Mouse (Mus musculus) liver, embryonic 15.5 days (tissue): ENCODE data around the gene Rcan2. TPM values are rescaled to one million over a fixed set of nuclear protein-coding genes. Genes with fewer than 3 reads are reported as not detected.
A peak's percentile ranks its signal among the peaks of the same experiment; 100 is the strongest.

Experiments used
- ATAC-seq: fragments of 200-750 bp; cut with Nextera tagmentation; 2 replicates; pipeline ENCODE4 v1.8.0; 2017; ENCODE audit warnings: moderate number of reproducible peaks, mild to moderate bottlenecking, moderate library complexity; ENCODE audit not compliant: insufficient read depth
- H3K27ac ChIP-seq: fragments of 300-500 bp; sonication (generic); replicated peaks from 2 replicates; pipeline ENCODE4 v1.5.1; 2015; ENCODE audit warnings: mild to moderate bottlenecking, inconsistent platforms
- H3K27me3 ChIP-seq: fragments of 300-500 bp; sonication (generic); 2 replicates; pipeline ENCODE4 v1.6.1; 2015; ENCODE audit warnings: mild to moderate bottlenecking, inconsistent platforms
- H3K36me3 ChIP-seq: fragments of 300-500 bp; sonication (generic); replicated peaks from 2 replicates; pipeline ENCODE4 v1.6.1; 2015; ENCODE audit warnings: moderate library complexity, mild to moderate bottlenecking, inconsistent platforms
- H3K4me1 ChIP-seq: fragments of 300-500 bp; sonication (generic); replicated peaks from 2 replicates; pipeline ENCODE4 v1.6.1; 2015; ENCODE audit warnings: inconsistent platforms
- H3K4me2 ChIP-seq: fragments of 300-500 bp; sonication (generic); 2 replicates; pipeline ENCODE4 v1.6.1; 2015; ENCODE audit warnings: moderate library complexity, mild to moderate bottlenecking, inconsistent platforms
- H3K4me3 ChIP-seq: fragments of 300-500 bp; sonication (generic); replicated peaks from 2 replicates; pipeline ENCODE4 v1.5.1; 2015; ENCODE audit warnings: mild to moderate bottlenecking, inconsistent platforms
- H3K9ac ChIP-seq: fragments of 300-500 bp; sonication (generic); 2 replicates; pipeline ENCODE4 v1.6.1; 2015; ENCODE audit warnings: moderate library complexity, mild to moderate bottlenecking, inconsistent platforms
- H3K9me3 ChIP-seq: fragments of 300-500 bp; sonication (generic); replicated peaks from 2 replicates; pipeline ENCODE4 v1.6.1; 2016; ENCODE audit warnings: inconsistent platforms
- WGBS: fragments of 180-500 bp; shearing (Covaris S2); methylation state at CpG from one replicate; pipeline ENCODE4 v1.1.7; 2015; ENCODE audit warnings: mixed read lengths; ENCODE audit not compliant: insufficient replicate concordance; 5-methylcytosine and 5-hydroxymethylcytosine counted together
- polyA plus RNA-seq: library from polyadenylated mRNA; unstranded; fragments of >200 nt; fragmentation: Nextera tagmentation; extraction: Ambion mirVana; gene quantifications from 2 replicates; pipeline ENCODE4 v1.2.1, GENCODE M21; 2015

Rcan2 gene
- polyA plus RNA-seq, 1 experiment from 2014 or later = 0.83 TPM

GRCm38 (mm10) chr17:43989334-43989945, 188.3 kb downstream of the Rcan2 start:
- Histone ChIP-seq H3K4me1 (no peaks in the 10 kb centered on the region), H3K36me3 (no peaks in the 10 kb centered on the region), H3K27ac (no peak overlapping the region), H3K4me2 (no peak overlapping the region), H3K4me3 (no peak overlapping the region), H3K9ac (no peak overlapping the region), H3K27me3 (no peaks in the 10 kb centered on the region), H3K9me3 (no peaks in the 10 kb centered on the region)
- no peak for ATAC-seq
- WGBS = 60% methylated on average over 5 of the region's 5 CpGs

DNA sequence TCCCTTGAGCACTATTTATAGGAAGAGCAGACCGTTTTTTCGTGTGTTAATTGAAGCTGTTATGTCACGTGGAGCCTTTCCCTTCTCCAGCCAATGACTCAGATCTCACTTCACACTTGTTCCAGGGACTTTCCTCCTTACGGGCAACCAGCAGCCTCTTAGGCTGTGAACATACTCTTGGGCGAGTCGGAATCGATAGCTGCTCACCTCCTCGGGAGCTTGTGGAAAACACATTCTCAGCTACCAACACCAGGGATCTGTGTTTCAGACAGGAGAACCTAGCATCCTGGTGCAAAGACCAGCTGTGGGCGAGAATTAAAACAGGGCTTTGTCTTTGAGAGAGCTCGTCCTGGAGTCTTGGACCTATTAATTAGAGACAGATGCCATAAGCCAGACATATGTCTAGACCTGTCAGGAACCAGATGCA, 189.8 kb downstream of the Rcan2 start:
- H3K9me3 ChIP-seq = no peaks in the 10 kb centered on the region
- no peaks in the 10 kb centered on the region for H3K36me3 ChIP-seq
- ATAC-seq = no peak
- H3K4me1 ChIP-seq = no peaks in the 10 kb centered on the region
- H3K27ac ChIP-seq = no peak overlapping the region
- no peak overlapping the region for H3K4me2 ChIP-seq
- no peaks in the 10 kb centered on the region for H3K27me3 ChIP-seq
- no peak overlapping the region for H3K4me3 ChIP-seq
- H3K9ac ChIP-seq = no peak overlapping the region
- 56% methylated on average over 10 of the region's 10 CpGs for WGBS

DNA sequence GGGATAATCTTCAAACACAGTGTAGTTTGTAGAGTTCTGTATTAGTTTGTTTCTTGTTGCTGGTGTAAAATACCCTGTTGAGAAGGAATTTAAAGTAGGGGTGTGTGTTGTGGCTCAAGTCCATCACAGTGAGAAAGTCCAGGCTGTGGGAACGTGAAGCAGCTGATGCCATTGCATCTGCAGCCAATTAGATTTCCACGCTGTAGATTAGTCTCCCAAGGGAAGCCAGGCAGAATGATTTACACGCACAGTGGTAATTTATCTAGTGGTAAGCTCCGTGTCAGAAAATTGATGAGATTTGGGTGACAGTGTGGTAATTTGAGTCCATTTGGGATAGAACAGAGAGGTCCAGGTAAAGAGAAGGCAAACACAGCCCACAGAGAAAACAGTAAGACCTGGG, 192.9 kb downstream of the Rcan2 start:
- H3K27ac ChIP-seq = no peak overlapping the region
- H3K9ac ChIP-seq = no peak overlapping the region
- no peaks in the 10 kb centered on the region for H3K27me3 ChIP-seq
- H3K4me2 ChIP-seq = no peak overlapping the region
- H3K9me3 ChIP-seq = no peaks in the 10 kb centered on the region
- H3K4me1 ChIP-seq = no peaks in the 10 kb centered on the region
- no peaks in the 10 kb centered on the region for H3K36me3 ChIP-seq
- no peak overlapping the region for H3K4me3 ChIP-seq
- ATAC-seq = no peak
- 58% methylated on average over 4 of the region's 4 CpGs for WGBS

DNA sequence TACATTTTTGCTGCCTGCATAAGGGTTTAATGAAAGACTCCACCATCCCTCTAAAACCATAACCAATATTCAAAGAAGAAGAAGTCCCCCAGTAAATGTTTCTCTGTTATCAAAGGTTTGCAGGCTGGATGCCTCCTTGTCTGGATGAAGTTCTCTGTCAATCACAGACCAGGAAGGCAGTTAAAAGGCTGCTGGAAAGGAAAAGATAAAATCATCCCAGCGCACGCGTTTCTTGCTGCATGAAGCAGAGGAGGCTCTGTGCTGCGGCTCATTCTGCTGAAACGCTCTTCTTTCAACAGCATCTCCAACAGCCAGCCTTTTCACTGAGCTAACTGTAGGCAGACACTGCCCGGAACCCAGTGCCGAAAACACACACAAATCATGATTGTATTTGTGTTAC, 196.4 kb downstream of the Rcan2 start:
- ATAC-seq = peak; percentile 56; the same call in 1 of the 2 replicates
- no peaks in the 10 kb centered on the region for H3K9me3 ChIP-seq
- 24% methylated on average over 7 of the region's 7 CpGs for WGBS
- H3K4me2 ChIP-seq = no peak overlapping the region
- no peak overlapping the region for H3K9ac ChIP-seq
- no peaks in the 10 kb centered on the region for H3K27me3 ChIP-seq
- no peak overlapping the region for H3K27ac ChIP-seq
- no peaks in the 10 kb centered on the region for H3K36me3 ChIP-seq
- no peak overlapping the region for H3K4me3 ChIP-seq
- H3K4me1 ChIP-seq = no peaks in the 10 kb centered on the region

GRCm38 (mm10) chr17:43998095-43998494, 196.9 kb downstream of the Rcan2 start:
- Histone ChIP-seq H3K36me3 (no peaks in the 10 kb centered on the region), H3K9me3 (no peaks in the 10 kb centered on the region), H3K4me2 (no peak overlapping the region; the same call in 1 of the 2 replicates), H3K4me3 (no peak overlapping the region), H3K4me1 (no peaks in the 10 kb centered on the region), H3K27ac (no peak overlapping the region), H3K27me3 (no peaks in the 10 kb centered on the region), H3K9ac (no peak overlapping the region)
- WGBS = 35% methylated on average over 6 of the region's 6 CpGs
- ATAC-seq = 0 out of 2 replicates have a peak, but pooled peaks have one; percentile 34

DNA sequence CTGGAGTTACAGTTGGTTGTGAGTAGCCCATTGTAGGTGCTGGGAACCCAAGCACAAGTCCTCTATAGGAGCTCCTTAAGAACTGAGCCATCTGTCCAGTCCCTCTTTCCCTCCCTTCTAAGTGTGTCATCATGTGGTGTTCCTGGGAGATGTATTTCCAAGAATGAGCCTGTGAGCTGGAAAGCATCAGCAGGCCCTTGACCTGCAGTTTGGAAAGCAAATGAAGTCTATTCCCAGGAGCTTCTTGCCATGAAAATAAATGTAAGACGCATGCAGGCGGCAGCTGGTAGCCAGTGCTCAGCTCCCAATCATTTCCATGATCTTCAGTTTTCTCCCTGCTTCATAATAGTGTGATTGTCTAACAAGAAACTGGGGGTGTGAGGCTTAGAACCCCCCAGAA, 203.2 kb downstream of the Rcan2 start:
- Histone ChIP-seq H3K27me3 (no peaks in the 10 kb centered on the region), H3K4me1 (no peaks in the 10 kb centered on the region), H3K27ac (no peak overlapping the region), H3K9me3 (no peaks in the 10 kb centered on the region), H3K4me3 (no peak overlapping the region), H3K4me2 (no peak overlapping the region), H3K36me3 (no peaks in the 10 kb centered on the region), H3K9ac (no peak overlapping the region)
- ATAC-seq = no peak
- WGBS = 77% methylated on average over 2 of the region's 2 CpGs

GRCm38 (mm10) chr17:44007411-44007810, 206.3 kb downstream of the Rcan2 start:
- H3K4me1 ChIP-seq = no peaks in the 10 kb centered on the region

GRCm38 (mm10) chr17:44011917-44012316, 210.8 kb downstream of the Rcan2 start:
- H3K36me3 ChIP-seq = no peaks in the 10 kb centered on the region
- no peak overlapping the region for H3K27ac ChIP-seq
- no peak overlapping the region for H3K4me3 ChIP-seq
- H3K4me2 ChIP-seq = no peak overlapping the region
- no peaks in the 10 kb centered on the region for H3K27me3 ChIP-seq
- no peaks in the 10 kb centered on the region for H3K9me3 ChIP-seq
- no peak overlapping the region for H3K9ac ChIP-seq
- H3K4me1 ChIP-seq = no peaks in the 10 kb centered on the region
- WGBS = 49% methylated on average over 4 of the region's 4 CpGs
- ATAC-seq = no peak

More at GRCm38 (mm10) chr17:44007411-44007810, 206.3 kb downstream of the Rcan2 start:
- H3K27ac ChIP-seq = no peak overlapping the region
- no peaks in the 10 kb centered on the region for H3K9me3 ChIP-seq
- H3K27me3 ChIP-seq = no peaks in the 10 kb centered on the region
- ATAC-seq = no peak
- H3K9ac ChIP-seq = no peak overlapping the region
- WGBS = 61% methylated on average over 2 of the region's 2 CpGs
- H3K4me2 ChIP-seq = no peak overlapping the region
- no peak overlapping the region for H3K4me3 ChIP-seq
- H3K36me3 ChIP-seq = no peaks in the 10 kb centered on the region

DNA sequence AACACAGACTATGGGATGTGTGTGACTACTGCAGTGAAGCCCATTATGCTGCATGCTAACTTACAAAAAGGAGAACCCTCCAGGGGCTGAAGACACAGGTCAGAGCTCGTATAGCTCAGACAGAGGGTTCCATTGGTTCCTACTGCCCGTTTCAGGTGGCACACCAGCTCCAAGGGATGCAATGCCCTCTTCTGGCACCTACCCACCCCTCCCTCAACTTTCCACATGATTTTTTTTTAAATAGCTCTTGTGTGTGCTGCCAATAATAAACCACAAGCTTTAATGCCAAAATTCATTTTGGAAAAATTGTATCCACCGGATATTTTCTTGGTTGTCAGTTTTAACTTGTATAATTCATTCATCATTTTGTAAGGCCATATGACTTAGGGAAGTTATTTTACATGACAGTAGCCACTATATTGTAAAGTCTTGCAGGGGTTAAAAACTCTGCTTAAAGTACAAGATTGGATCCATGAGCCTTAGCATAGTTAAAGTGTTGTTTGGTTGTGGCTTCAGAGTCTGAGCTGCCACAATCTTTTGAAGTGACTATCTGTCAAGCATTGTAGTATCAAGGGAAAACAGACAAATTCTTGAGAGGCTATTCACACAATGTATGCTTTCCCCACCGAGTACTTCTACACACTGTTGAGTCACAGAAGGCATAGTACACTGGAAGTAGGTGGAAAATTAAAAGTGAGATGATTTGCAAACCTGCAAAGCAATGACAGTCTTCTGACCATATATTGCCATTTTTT, 212.8 kb downstream of the Rcan2 start:
- Histone ChIP-seq H3K36me3 (no peaks in the 10 kb centered on the region), H3K9me3 (no peaks in the 10 kb centered on the region), H3K27ac (no peak overlapping the region), H3K4me1 (no peaks in the 10 kb centered on the region), H3K4me3 (no peak overlapping the region), H3K27me3 (no peaks in the 10 kb centered on the region), H3K4me2 (no peak overlapping the region), H3K9ac (no peak overlapping the region)
- WGBS = 53% methylated on average over 4 of the region's 4 CpGs
- no peak for ATAC-seq

GRCm38 (mm10) chr17:44016314-44016713, 215.2 kb downstream of the Rcan2 start:
- ATAC-seq = no peak
- H3K27ac ChIP-seq = no peak overlapping the region
- 52% methylated on average over 5 of the region's 5 CpGs for WGBS
- no peak overlapping the region for H3K4me2 ChIP-seq
- no peak overlapping the region for H3K9ac ChIP-seq
- H3K4me3 ChIP-seq = no peak overlapping the region
- H3K4me1 ChIP-seq = no peaks in the 10 kb centered on the region
- H3K27me3 ChIP-seq = no peaks in the 10 kb centered on the region
- no peaks in the 10 kb centered on the region for H3K9me3 ChIP-seq
- no peaks in the 10 kb centered on the region for H3K36me3 ChIP-seq

DNA sequence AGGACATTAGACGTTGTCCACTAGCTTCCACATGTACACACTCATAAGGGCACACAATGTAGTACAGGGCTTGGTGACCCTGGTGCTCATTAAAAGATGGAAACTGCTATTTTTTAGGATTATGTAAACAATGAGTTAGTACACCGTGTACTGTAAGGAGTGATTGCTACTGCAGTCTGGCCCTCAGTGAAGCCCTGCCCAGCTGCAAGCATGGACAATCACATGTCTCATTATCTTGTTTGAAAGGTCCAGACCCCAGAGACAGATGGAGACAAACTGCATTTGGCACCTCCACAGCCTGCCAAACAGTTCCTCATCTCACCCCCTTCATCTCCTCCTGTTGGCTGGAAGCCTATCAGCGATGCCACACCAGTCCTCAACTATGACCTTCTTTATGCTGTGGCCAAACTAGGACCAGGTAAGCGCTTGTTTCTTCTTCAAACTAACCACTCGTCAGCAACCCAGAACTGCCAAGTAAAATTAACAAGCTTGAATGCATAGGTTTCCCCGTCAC, 219.6 kb downstream of the Rcan2 start:
- no peak overlapping the region for H3K4me2 ChIP-seq
- no peaks in the 10 kb centered on the region for H3K36me3 ChIP-seq
- H3K9me3 ChIP-seq = no peaks in the 10 kb centered on the region
- no peak overlapping the region for H3K27ac ChIP-seq
- no peak overlapping the region for H3K9ac ChIP-seq
- H3K27me3 ChIP-seq = no peaks in the 10 kb centered on the region
- 60% methylated on average over 6 of the region's 6 CpGs for WGBS
- no peaks in the 10 kb centered on the region for H3K4me1 ChIP-seq
- no peak overlapping the region for H3K4me3 ChIP-seq
- ATAC-seq = no peak
